Mouse (Mus musculus) megakaryocyte, embryonic 14.5 days (primary cell): ENCODE data around the gene Pold1. TPM values are rescaled to one million over a fixed set of nuclear protein-coding genes. Genes with fewer than 3 reads are reported as not detected.

Source experiments
- H3K27me3 ChIP-seq: replicated peaks from 2 replicates; pipeline ENCODE3; 2012; ENCODE audit warnings: inconsistent platforms
- H3K36me3 ChIP-seq: replicated peaks from 2 replicates; pipeline ENCODE3; 2012; ENCODE audit warnings: low read length, inconsistent platforms, mixed read lengths
- H3K4me1 ChIP-seq: 2 replicates; pipeline ENCODE4 v1.6.1; 2012; ENCODE audit warnings: inconsistent platforms
- H3K4me3 ChIP-seq: replicated peaks from 2 replicates; pipeline ENCODE3; 2012; ENCODE audit warnings: moderate library complexity, mild to moderate bottlenecking, inconsistent platforms
- H3K9me3 ChIP-seq: 2 replicates; pipeline ENCODE4 v1.6.1; 2012; ENCODE audit warnings: inconsistent platforms
- FLI1 ChIP-seq: IDR thresholded peaks from 2 replicates; pipeline ENCODE4 v1.6.1; 2012; ENCODE audit warnings: low read length, inconsistent platforms, mixed read lengths
- GATA1 ChIP-seq: IDR thresholded peaks from 3 replicates; pipeline ENCODE4 v1.6.1; 2012; ENCODE audit warnings: mixed read lengths, low read length, inconsistent platforms, borderline replicate concordance
- polyA plus RNA-seq: library from polyadenylated mRNA; stranded (reverse); fragments of >175 nt; gene quantifications from 2 replicates; pipeline ENCODE4 v1.2.3, GENCODE M21; 2012; ENCODE audit warnings: low replicate concordance; ENCODE audit not compliant: insufficient read depth

The Pold1 gene
- polyA plus RNA-seq, 1 experiment: 61.8 TPM

- H3K27me3 ChIP-seq: peaks cover 54% of the 10 kb centered on the region
Observed at GRCm38 (mm10) chr7:44583146-44583545, 34.5 kb upstream of the Pold1 start.

GRCm38 (mm10) chr7:44582709-44583108, 34.1 kb upstream of the Pold1 start:
- Histone ChIP-seq H3K36me3 (peaks cover 6% of the 10 kb centered on the region), H3K27me3 (peaks cover 49% of the 10 kb centered on the region)
- TF ChIP-seq FLI1 (no peak), GATA1 (no peak)

More at GRCm38 (mm10) chr7:44583146-44583545, 34.5 kb upstream of the Pold1 start:
- Histone ChIP-seq H3K4me3 (no peak overlapping the region), H3K36me3 (peaks cover 6% of the 10 kb centered on the region), H3K4me1 (peaks cover 36% of the 10 kb centered on the region), H3K9me3 (peaks cover 28% of the 10 kb centered on the region)
- TF ChIP-seq GATA1 (no peak), FLI1 (no peak)

GRCm38 (mm10) chr7:44581637-44582036, 33.0 kb upstream of the Pold1 start:
- Histone ChIP-seq H3K9me3 (peaks cover 28% of the 10 kb centered on the region), H3K4me1 (peaks cover 22% of the 10 kb centered on the region), H3K4me3 (no peak overlapping the region), H3K27me3 (peaks cover 42% of the 10 kb centered on the region), H3K36me3 (peaks cover 6% of the 10 kb centered on the region)
- TF ChIP-seq FLI1 (no peak), GATA1 (no peak)

More at GRCm38 (mm10) chr7:44582709-44583108, 34.1 kb upstream of the Pold1 start:
- H3K4me1 ChIP-seq: peaks cover 32% of the 10 kb centered on the region
- H3K4me3 ChIP-seq: no peak overlapping the region
- H3K9me3 ChIP-seq: peaks cover 28% of the 10 kb centered on the region

GRCm38 (mm10) chr7:44576333-44576844, 27.7 kb upstream of the Pold1 start:
- peaks cover 15% of the 10 kb centered on the region for H3K27me3 ChIP-seq
- peaks cover 4% of the 10 kb centered on the region; the same call in 1 of the 2 replicates for H3K9me3 ChIP-seq
- no peaks in the 10 kb centered on the region for H3K36me3 ChIP-seq
- H3K4me1 ChIP-seq: peaks cover 13% of the 10 kb centered on the region
- no peak overlapping the region for H3K4me3 ChIP-seq
- no peak for TF ChIP-seq GATA1
- no peak for TF ChIP-seq FLI1

- no peak for TF ChIP-seq GATA1
- no peak for TF ChIP-seq FLI1
- Histone ChIP-seq H3K4me3 (peak overlapping the region; percentile 28), H3K4me1 (peaks cover 24% of the 10 kb centered on the region), H3K9me3 (no peaks in the 10 kb centered on the region; the same call in 1 of the 2 replicates), H3K27me3 (peaks cover 26% of the 10 kb centered on the region), H3K36me3 (no peaks in the 10 kb centered on the region)
Observed at GRCm38 (mm10) chr7:44572956-44573484, 24.4 kb upstream of the Pold1 start.

- peak within 1 kb of the TSS; percentile 86 for H3K4me3 ChIP-seq
Observed at GRCm38 (mm10) chr7:44572213-44572701, 23.6 kb upstream of the Pold1 start, which contains the start of gene Napsa. Napsa (plus strand) TSS chr7:44572380.

GRCm38 (mm10) chr7:44571811-44572210, 23.2 kb upstream of the Pold1 start:
- peaks cover 24% of the 10 kb centered on the region for H3K4me1 ChIP-seq
- H3K36me3 ChIP-seq: no peaks in the 10 kb centered on the region
- peak overlapping the region; percentile 86 for H3K4me3 ChIP-seq
- TF ChIP-seq GATA1: no peak
- no peak for TF ChIP-seq FLI1
- H3K9me3 ChIP-seq: no peaks in the 10 kb centered on the region; the same call in 1 of the 2 replicates
- peaks cover 23% of the 10 kb centered on the region for H3K27me3 ChIP-seq

More at GRCm38 (mm10) chr7:44572213-44572701, 23.6 kb upstream of the Pold1 start, which contains the start of gene Napsa:
- H3K27me3 ChIP-seq: peaks cover 24% of the 10 kb centered on the region
- no peaks in the 10 kb centered on the region for H3K36me3 ChIP-seq
- TF ChIP-seq GATA1 (no peak), FLI1 (no peak)
- H3K4me1 ChIP-seq: peaks cover 24% of the 10 kb centered on the region
- no peaks in the 10 kb centered on the region; the same call in 1 of the 2 replicates for H3K9me3 ChIP-seq

- TF ChIP-seq FLI1 (no peak), GATA1 (no peak)
- peaks cover 24% of the 10 kb centered on the region for H3K4me1 ChIP-seq
- no peak overlapping the region for H3K4me3 ChIP-seq
- peaks cover 19% of the 10 kb centered on the region for H3K27me3 ChIP-seq
- H3K9me3 ChIP-seq: no peaks in the 10 kb centered on the region; the same call in 1 of the 2 replicates
- no peaks in the 10 kb centered on the region for H3K36me3 ChIP-seq
Observed at GRCm38 (mm10) chr7:44570989-44571388, 22.3 kb upstream of the Pold1 start.

- peaks cover 24% of the 10 kb centered on the region for H3K4me1 ChIP-seq
- no peaks in the 10 kb centered on the region for H3K36me3 ChIP-seq
- peaks cover 26% of the 10 kb centered on the region for H3K27me3 ChIP-seq
- no peaks in the 10 kb centered on the region; the same call in 1 of the 2 replicates for H3K9me3 ChIP-seq
- no peak overlapping the region for H3K4me3 ChIP-seq
- TF ChIP-seq GATA1 (no peak), FLI1 (no peak)
Observed at GRCm38 (mm10) chr7:44568803-44569202, 20.2 kb upstream of the Pold1 start.

- no peaks in the 10 kb centered on the region; the same call in 1 of the 2 replicates for H3K9me3 ChIP-seq
- no peaks in the 10 kb centered on the region for H3K36me3 ChIP-seq
- TF ChIP-seq FLI1: no peak
- TF ChIP-seq GATA1: no peak
- no peak overlapping the region for H3K4me3 ChIP-seq
- H3K27me3 ChIP-seq: peaks cover 12% of the 10 kb centered on the region
- H3K4me1 ChIP-seq: peaks cover 10% of the 10 kb centered on the region
Observed at GRCm38 (mm10) chr7:44565414-44565813, 16.8 kb upstream of the Pold1 start.
